Mouse (Mus musculus): ENCODE data around the gene Inpp5k. TPM values are rescaled to one million over a fixed set of nuclear protein-coding genes. Genes with fewer than 3 reads are reported as not detected.
"Not testable (repeated sequence)": the region's sequence is repeated elsewhere in the genome, so short reads cannot be mapped to it uniquely, and the experiment has no call there.

Gene Inpp5k
- 10 to 100 TPM; 46.3 to 47.0 TPM for total RNA-seq (2021)

GRCm38 (mm10) chr11:75630645-75631229 is at the start of gene Inpp5k:
Inpp5k (plus strand) TSS chr11:75630988.
- peak; percentile 97 to 98 for DNase-seq

DNA sequence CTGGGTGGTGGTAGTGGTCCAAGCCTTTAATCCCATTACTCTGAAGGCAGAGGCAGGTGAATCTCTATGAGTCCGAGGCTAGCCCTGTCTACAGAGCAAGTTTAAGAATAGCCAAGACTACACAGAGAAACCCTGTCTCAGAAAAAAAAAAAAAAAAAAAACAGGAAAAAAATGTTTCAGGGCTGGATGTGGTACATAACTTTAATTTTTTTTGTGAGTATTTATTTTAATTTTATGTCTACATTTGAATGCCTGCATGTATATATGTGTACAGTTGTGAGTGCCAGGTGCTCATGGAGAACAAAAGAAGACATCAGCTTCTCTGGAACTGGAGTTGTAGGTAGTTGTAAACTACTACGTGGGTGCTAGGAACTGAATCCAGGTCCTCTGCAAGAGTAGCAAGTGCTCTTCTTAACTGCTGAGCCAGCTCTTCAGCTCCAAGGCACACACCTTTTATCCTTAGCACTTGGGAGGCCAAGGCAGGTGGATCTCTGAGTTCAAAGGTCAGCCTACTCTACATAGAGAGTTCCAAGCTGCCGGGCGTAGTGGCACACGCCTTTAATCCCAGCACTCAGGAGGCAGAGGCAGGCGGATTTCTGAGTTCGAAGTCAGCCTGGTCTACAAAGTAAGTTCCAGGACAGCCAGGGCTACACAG is 49.2 kb upstream of the Inpp5k start:
- no peak for DNase-seq

- DNase-seq = no peak
These were observed 47.3 kb upstream of the Inpp5k start for GRCm38 (mm10) chr11:75583521-75583920.

GRCm38 (mm10) chr11:75585061-75585460 is 45.7 kb upstream of the Inpp5k start:
- no peak for DNase-seq

- DNase-seq = no peak
These were observed 44.8 kb upstream of the Inpp5k start for GRCm38 (mm10) chr11:75585978-75586377.

GRCm38 (mm10) chr11:75586963-75587362 is 43.8 kb upstream of the Inpp5k start:
- no peak for DNase-seq

- peak; percentile 96 for DNase-seq
These were observed 43.1 kb upstream of the Inpp5k start, which contains the start of gene Pitpna for GRCm38 (mm10) chr11:75587493-75588284. Pitpna (plus strand) TSS chr11:75588097.

DNA sequence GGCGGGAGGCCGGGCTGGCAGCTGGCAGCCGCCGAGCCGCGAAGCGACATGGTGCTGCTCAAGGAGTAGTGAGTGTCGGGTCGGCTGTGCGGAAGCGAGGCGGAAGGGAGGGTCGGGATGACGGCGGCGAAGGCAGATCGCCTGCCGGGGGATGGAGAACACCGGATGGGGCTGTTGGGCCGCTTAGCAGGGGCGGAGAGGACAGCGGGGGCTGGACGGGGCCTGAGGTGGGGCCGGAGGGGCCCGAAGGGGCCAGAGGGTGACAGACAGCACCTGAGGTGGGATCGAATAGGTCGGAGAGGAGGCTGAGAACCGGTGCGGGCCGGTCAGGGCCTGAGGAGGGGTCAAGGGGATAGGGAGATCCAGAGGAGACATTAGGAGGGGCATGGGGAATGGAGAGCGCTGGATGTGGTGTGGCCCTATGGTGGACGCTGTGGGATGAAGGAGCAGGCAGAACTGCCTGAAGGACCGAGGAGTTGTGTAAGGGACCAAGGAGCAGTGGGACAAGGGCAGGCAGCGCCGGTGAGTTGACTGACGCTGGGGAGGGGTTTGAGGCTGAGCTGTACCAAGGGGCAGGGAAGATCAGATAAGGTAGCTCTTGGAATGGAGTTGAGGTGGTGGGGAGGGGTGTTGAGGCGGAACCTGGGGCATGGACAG is 42.4 kb upstream of the Inpp5k start:
- no peak for DNase-seq

GRCm38 (mm10) chr11:75592612-75593011 is 38.2 kb upstream of the Inpp5k start:
- no peak for DNase-seq

DNA sequence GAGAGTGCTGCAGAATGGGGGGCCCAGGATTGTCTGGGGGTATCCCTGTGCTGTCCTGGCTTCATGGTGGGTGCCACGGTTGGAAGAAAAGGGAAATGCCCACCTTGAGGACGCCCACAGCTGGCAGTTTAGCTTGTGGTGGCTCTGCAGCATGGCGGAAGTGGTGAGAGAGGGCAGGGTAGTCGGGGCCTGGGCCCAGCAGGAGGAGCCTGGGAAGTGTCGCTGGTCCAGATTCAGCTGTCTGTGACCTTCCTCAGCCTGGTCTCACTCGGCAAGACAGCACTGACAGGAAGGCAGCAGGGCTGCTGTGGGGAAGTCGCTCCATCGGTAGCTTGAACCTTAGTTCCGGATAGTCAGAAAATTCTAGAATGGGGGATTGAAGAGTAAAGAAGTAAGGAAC is 36.4 kb upstream of the Inpp5k start:
- DNase-seq = no peak

- DNase-seq = no peak
These were observed 35.4 kb upstream of the Inpp5k start for GRCm38 (mm10) chr11:75595404-75595803.

- DNase-seq = no peak
These were observed 35.0 kb upstream of the Inpp5k start for GRCm38 (mm10) chr11:75595816-75596215.

- no peak for DNase-seq
These were observed 34.0 kb upstream of the Inpp5k start for GRCm38 (mm10) chr11:75596726-75597255.

DNA sequence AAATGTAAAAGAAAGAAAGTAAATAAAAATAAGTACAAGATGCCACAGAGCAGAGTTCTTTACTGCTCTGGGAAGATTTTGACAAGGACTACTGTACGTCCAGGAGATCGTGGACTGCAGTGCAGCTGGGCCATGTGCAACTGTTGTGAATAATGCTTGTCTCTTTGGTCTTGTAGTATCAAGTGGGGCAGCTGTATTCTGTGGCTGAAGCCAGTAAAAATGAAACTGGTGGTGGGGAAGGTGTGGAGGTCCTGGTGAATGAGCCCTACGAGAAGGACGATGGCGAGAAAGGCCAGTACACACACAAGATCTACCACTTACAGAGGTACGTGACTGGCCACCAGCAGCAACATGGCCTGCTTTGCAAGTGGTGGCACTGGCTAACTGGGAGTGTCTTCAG is 32.8 kb upstream of the Inpp5k start:
- DNase-seq = no peak

DNA sequence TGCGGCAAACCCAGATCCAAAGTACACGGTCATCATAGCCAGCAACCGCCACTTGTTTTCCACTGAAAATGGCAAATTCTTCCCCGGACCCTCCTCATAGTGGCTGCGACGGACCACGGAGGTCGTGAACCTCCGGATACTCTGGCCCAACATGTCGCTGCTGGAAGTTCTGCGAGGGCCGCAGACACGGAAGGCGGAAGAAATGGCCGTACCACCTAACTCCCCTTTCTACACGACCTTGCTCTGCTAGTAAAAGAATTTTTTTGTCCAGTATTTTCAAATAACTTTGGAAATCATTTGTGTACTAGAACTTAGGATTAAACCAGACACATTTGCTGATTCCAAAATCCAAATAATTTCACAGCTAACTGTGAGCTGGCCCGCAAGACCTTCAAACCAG is 31.0 kb upstream of the Inpp5k start:
- DNase-seq = not testable (repeated sequence)

- no peak for DNase-seq
These were observed 26.0 kb upstream of the Inpp5k start for GRCm38 (mm10) chr11:75604826-75605225.

DNA sequence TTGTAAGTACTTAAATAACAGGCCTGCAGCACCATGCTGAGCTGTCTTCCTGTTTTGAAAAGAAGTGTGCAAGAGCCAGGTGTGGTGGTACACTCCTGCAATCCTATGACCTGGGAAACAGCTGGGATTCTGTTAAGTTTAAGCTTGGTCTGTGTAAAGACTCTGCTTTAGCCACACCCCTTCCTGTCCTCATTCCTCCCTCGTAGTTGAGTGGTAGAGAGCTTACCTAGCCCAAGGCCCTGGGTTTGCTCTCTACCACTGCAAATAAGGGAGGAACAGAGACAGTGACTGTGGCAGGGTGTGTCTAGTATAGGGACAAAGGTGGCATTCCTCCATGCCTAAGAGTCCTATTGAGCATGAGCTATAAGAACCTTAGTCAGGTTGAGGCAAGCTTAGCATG is 25.5 kb upstream of the Inpp5k start:
- DNase-seq = no peak

DNA sequence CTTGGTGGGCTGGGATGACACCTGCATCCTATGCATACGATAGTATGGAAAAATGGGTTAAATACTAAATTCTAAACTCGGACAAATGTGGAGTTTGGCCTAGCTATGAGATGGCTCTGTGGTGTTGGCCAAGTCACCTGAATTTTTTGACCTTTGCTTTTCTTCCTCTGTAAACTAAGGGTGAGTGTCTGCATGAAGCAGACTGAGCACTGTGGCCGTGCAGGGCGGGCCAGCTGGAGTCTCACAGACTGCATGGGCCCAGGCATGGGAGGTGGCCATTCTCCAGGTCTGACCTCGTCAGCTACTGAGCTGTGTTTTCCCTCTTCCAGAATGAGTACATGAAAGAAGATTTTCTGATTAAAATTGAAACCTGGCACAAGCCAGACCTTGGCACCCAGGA is 22.0 kb upstream of the Inpp5k start:
- DNase-seq = no peak

DNA sequence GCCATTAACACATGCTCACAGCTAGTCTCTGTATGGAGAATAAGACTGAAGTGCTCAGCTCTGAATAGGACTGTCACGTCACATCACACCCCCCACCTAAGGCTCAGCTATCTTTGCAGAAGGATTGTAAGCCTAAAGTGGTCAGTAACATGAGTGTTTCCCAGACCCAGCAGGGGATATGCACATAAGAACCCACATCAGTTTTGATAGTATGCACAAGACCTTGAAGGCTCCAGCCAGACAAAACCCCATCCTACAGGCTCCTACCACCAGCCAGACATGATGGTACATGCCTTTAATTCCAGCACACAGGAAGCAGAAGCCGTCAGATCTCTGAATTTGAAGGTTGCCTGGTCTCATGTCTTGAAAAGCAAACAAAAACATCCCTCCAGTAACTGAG is 20.8 kb upstream of the Inpp5k start:
- DNase-seq = no peak

DNA sequence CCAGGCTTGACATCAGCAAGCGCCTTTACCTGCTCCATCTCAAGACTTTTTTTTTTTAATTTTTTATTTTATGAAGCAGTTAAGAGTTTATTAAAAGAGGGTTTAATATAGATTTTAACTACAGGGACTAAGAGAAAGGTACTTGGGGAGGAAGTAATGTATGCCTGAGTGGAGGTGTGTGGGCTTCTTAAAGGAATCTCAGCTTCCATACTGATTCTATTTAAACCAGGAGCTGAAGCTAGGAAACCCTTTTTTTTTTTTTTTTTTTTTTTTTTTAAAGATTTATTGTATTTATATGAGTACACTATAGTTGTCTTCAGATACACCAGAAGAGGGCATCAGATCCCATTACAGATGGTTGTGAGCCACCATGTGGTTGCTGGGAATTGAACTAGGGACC is 16.0 kb upstream of the Inpp5k start:
- no peak for DNase-seq

GRCm38 (mm10) chr11:75615556-75615955 is 15.2 kb upstream of the Inpp5k start:
- DNase-seq = no peak

DNA sequence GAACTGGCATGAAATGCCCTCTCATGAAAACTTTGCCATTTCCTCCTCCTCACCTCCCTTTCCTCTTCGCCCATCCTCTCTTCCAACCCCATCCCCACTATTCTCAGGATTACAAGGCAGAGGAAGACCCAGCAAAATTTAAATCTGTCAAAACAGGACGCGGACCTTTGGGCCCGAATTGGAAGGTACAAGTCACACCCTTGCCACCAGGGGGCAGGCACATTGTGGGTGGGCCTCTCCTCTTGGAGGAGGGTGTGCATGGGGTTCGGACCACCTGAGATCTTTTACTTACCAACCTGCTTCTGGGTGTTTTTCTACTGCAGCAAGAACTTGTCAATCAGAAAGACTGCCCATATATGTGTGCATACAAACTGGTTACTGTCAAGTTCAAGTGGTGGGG is 11.7 kb upstream of the Inpp5k start:
- no peak for DNase-seq
